ENCODE assay signal across 9 mouse cellular contexts in genomic region chr9:75653981-75654911, GRCm38 (mm10). TPM values are rescaled to one million over a fixed set of nuclear protein-coding genes. Genes with fewer than 3 reads are reported as not detected.
DNase-seq lines count a peak whose midpoint lies in the region; ATAC-seq and TF ChIP-seq lines count a peak whose summit lies in the region.
"Had no signal": no experiment of that assay in that cellular context is flagged by ENCODE, and none has a peak within 500 bp of the region (broad histone marks: within the 10 kb centered on the region; RNA-seq: fewer than 3 reads in every experiment).

No protein-coding gene starts in this region.

- peak; percentile 40 for DNase-seq in adrenal gland, postnatal 10 days
- DNase-seq in adrenal gland, adult 2 months = no peak
- DNase-seq in lung, postnatal 4 days = no peak
- peak; percentile 30 to 44 for DNase-seq in heart, adult 2 months
- peak; percentile 91 for DNase-seq in limb, embryonic 14.5 days (ENCODE audit: low spot score)
- DNase-seq in kidney, adult 8-10 months = no peak
- DNase-seq in left cerebral cortex, adult 18-20 months (ENCODE audit: low spot score in 2 of 2) = no peak

- peaks cover 12% of the 10 kb centered on the region for H3K4me1 ChIP-seq in lung, embryonic 16.5 days (replicated peaks; ENCODE audit: control insufficient read depth, insufficient read depth, low read length)
- H3K4me1 ChIP-seq in heart, adult 2 months (ENCODE audit: control insufficient read depth, insufficient read depth, low read length) = peaks cover 1% of the 10 kb centered on the region
- H3K4me1 ChIP-seq in limb, embryonic 14.5 days (ENCODE audit: control insufficient read depth, insufficient read depth, low read length) = peaks cover 13% of the 10 kb centered on the region

- H3K9ac ChIP-seq in lung, embryonic 16.5 days (ENCODE audit: low read length) = no peak overlapping the region
- H3K9ac ChIP-seq in heart, adult 2 months (ENCODE audit: low read depth, low read length) = no peak overlapping the region
- no peak overlapping the region for H3K9ac ChIP-seq in limb, embryonic 14.5 days (ENCODE audit: low read depth, low read length, severe bottlenecking)

- ATAC-seq in lung, embryonic 16.5 days (ENCODE audit: low read depth) = peak; percentile 67
- ATAC-seq in limb, embryonic 14.5 days (ENCODE audit: low FRiP score, low read depth) = peak; percentile 78

- TF ChIP-seq POLR2A in heart, adult 2 months (IDR thresholded peaks at IDR 0.05; ENCODE audit: insufficient read depth, low read depth, low read length) = no peak
- no peak for TF ChIP-seq POLR2A in limb, embryonic 14.5 days (IDR thresholded peaks at IDR 0.05; ENCODE audit: borderline replicate concordance, extremely low read depth, insufficient read depth, insufficient read length)

- H3K4me2 ChIP-seq in lung, embryonic 16.5 days (ENCODE audit: low read depth, low read length) = 0 out of 2 replicates have a peak overlapping the region, but pooled peaks have one; percentile 4
- peak overlapping the region; percentile 11; the same call in 1 of the 2 replicates for H3K4me2 ChIP-seq in limb, embryonic 14.5 days (replicated peaks; ENCODE audit: low read depth, low read length, severe bottlenecking)

- H3K27ac ChIP-seq in lung, embryonic 16.5 days (ENCODE audit: low read length) = no peak overlapping the region
- peak overlapping the region; percentile 49 for H3K27ac ChIP-seq in heart, adult 2 months
- H3K27ac ChIP-seq in limb, embryonic 14.5 days (replicated peaks; ENCODE audit: low read depth, low read length) = peak overlapping the region; percentile 35
- H3K27ac ChIP-seq: macrophage had no signal

- H3K4me3 ChIP-seq in lung, embryonic 16.5 days (ENCODE audit: low read length) = no peak overlapping the region
- H3K4me3 ChIP-seq in heart, adult 2 months = no peak overlapping the region
- no peak overlapping the region for H3K4me3 ChIP-seq in limb, embryonic 14.5 days (replicated peaks; ENCODE audit: low read length)

- H3K9me3 ChIP-seq in lung, embryonic 16.5 days (ENCODE audit: control insufficient read depth, low read length) = no peaks in the 10 kb centered on the region
- no peaks in the 10 kb centered on the region for H3K9me3 ChIP-seq in limb, embryonic 14.5 days (ENCODE audit: control insufficient read depth, low read length)

- TF ChIP-seq EP300 in heart, adult 2 months (IDR thresholded peaks at IDR 0.05; ENCODE audit: insufficient read depth, low read depth, low read length) = no peak

- intact Hi-C loops in heart, adult 2 months (cut with DNase I) = no loop called here

- H3K79me2 ChIP-seq in heart, adult 2 months (replicated peaks; ENCODE audit: control insufficient read depth, insufficient read depth, low read length) = no peaks in the 10 kb centered on the region

- TF ChIP-seq CTCF in heart, adult 2 months (IDR thresholded peaks at IDR 0.05) = no peak

- H3K27me3 ChIP-seq in lung, embryonic 16.5 days (ENCODE audit: control insufficient read depth, insufficient read depth, low read depth, low read length) = no peaks in the 10 kb centered on the region
- H3K27me3 ChIP-seq in heart, adult 2 months (ENCODE audit: control insufficient read depth, insufficient read depth, low read length) = no peaks in the 10 kb centered on the region
- no peaks in the 10 kb centered on the region for H3K27me3 ChIP-seq in limb, embryonic 14.5 days (ENCODE audit: control insufficient read depth, insufficient read depth, low read length)

- H3K36me3 ChIP-seq in lung, embryonic 16.5 days (ENCODE audit: control insufficient read depth, insufficient read depth, low read length) = no peaks in the 10 kb centered on the region
- H3K36me3 ChIP-seq in heart, adult 2 months (ENCODE audit: control insufficient read depth, insufficient read depth, low read length) = no peaks in the 10 kb centered on the region
- no peaks in the 10 kb centered on the region for H3K36me3 ChIP-seq in limb, embryonic 14.5 days (ENCODE audit: control insufficient read depth, insufficient read depth, low read length)

- 8% methylated on average over 12 of the region's 12 CpGs for WGBS in lung, embryonic 16.5 days
- WGBS in heart, adult 2 months = 18% methylated on average over 12 of the region's 12 CpGs
- WGBS in limb, embryonic 14.5 days = 36% methylated on average over 12 of the region's 12 CpGs

RNA-seq across cellular contexts. Expression of gene Lysmd2, which starts 28.7 kb away (rescaled TPM):
- total RNA-seq in adrenal gland, postnatal 10 days (2021) = 10 to 100 TPM; 15.3 to 17.5 TPM
- 10 to 100 TPM in 1 of 2 experiments, 1 to 10 TPM in 1; 10.0 to 18.3 TPM for total RNA-seq in adrenal gland, adult 2 months (2021)
- polyA plus RNA-seq in adrenal gland, adult 2 months (2012; rRNA removed) = 30.3 and 50.1 TPM in 2 replicates
- polyA plus RNA-seq in lung, embryonic 16.5 days (2015; fragmentation: Nextera tagmentation; extraction: Ambion mirVana) = 21.4 and 24.8 TPM in 2 replicates
- 1 to 10 TPM; 6.9 to 8.5 TPM for total RNA-seq in heart, adult 2 months (2021)
- 16.4 and 18.1 TPM in 2 replicates for polyA plus RNA-seq in heart, adult 2 months (2012; rRNA removed)
- polyA plus RNA-seq in limb, embryonic 14.5 days (2012; rRNA removed) = 32.8 and 38.3 TPM in 2 replicates
- 49.0 and 54.3 TPM in 2 replicates for polyA plus RNA-seq in limb, embryonic 14.5 days (2014; fragmentation: Nextera tagmentation; extraction: Ambion mirVana)
- total RNA-seq in left cerebral cortex, adult 18-20 months (2021) = 10 to 100 TPM; 67.1 to 67.7 TPM
- polyA plus RNA-seq: macrophage had no signal

RNA-seq across cellular contexts. Expression of gene Scg3, which starts 29.6 kb away (rescaled TPM):
- 10 to 100 TPM; 22.3 to 23.3 TPM for total RNA-seq in adrenal gland, postnatal 10 days (2021)
- 10 to 100 TPM; 22.7 to 31.2 TPM for total RNA-seq in adrenal gland, adult 2 months (2021)
- polyA plus RNA-seq in adrenal gland, adult 2 months (2012; rRNA removed) = 77.0 and 113 TPM in 2 replicates
- polyA plus RNA-seq in lung, embryonic 16.5 days (2015; fragmentation: Nextera tagmentation; extraction: Ambion mirVana) = 1.0 and 1.2 TPM in 2 replicates
- under 1 TPM; 0.37 to 0.43 TPM for total RNA-seq in heart, adult 2 months (2021)
- polyA plus RNA-seq in heart, adult 2 months (2012; rRNA removed) = 0.20 and 1.3 TPM in 2 replicates
- 0.26 and 0.50 TPM in 2 replicates for polyA plus RNA-seq in limb, embryonic 14.5 days (2012; rRNA removed)
- 0.30 and 0.35 TPM in 2 replicates for polyA plus RNA-seq in limb, embryonic 14.5 days (2014; fragmentation: Nextera tagmentation; extraction: Ambion mirVana)
- total RNA-seq in left cerebral cortex, adult 18-20 months (2021) = 100 to 1,000 TPM; 255 to 265 TPM
- polyA plus RNA-seq: macrophage had no signal

RNA-seq across cellular contexts. Expression of gene Tmod2, which starts 43.1 kb away (rescaled TPM):
- 10 to 100 TPM; 17.9 to 25.6 TPM for total RNA-seq in adrenal gland, postnatal 10 days (2021)
- total RNA-seq in adrenal gland, adult 2 months (2021) = 10 to 100 TPM in 1 of 2 experiments, 1 to 10 TPM in 1; 9.4 to 14.4 TPM
- 0.51 and 0.81 TPM in 2 replicates for polyA plus RNA-seq in adrenal gland, adult 2 months (2012; rRNA removed)
- polyA plus RNA-seq in lung, embryonic 16.5 days (2015; fragmentation: Nextera tagmentation; extraction: Ambion mirVana) = 8.7 and 9.2 TPM in 2 replicates
- total RNA-seq in heart, adult 2 months (2021) = 1 to 10 TPM; 3.8 to 4.7 TPM
- polyA plus RNA-seq in heart, adult 2 months (2012; rRNA removed) = 1.0 and 2.6 TPM in 2 replicates
- polyA plus RNA-seq in limb, embryonic 14.5 days (2012; rRNA removed) = 5.7 and 5.9 TPM in 2 replicates
- 18.8 and 21.1 TPM in 2 replicates for polyA plus RNA-seq in limb, embryonic 14.5 days (2014; fragmentation: Nextera tagmentation; extraction: Ambion mirVana)
- total RNA-seq in left cerebral cortex, adult 18-20 months (2021) = 100 to 1,000 TPM; 333 to 352 TPM
- polyA plus RNA-seq: macrophage had no signal

Comparison
In these comparisons a context has a peak if more than half of its experiments do, and no peak if none do; other contexts are left out.
1. DNase-seq: peak in adrenal gland, postnatal 10 days (single experiment), heart, adult 2 months (2 of 2) and limb, embryonic 14.5 days (single experiment); none in adrenal gland, adult 2 months (single experiment), lung, postnatal 4 days (0 of 2), kidney, adult 8-10 months (0 of 2) and left cerebral cortex, adult 18-20 months (0 of 2).
2. RNA of gene Scg3, which starts 29.6 kb away (total RNA-seq): 255 to 265 TPM in left cerebral cortex, adult 18-20 months, 22.7 to 31.2 TPM in adrenal gland, adult 2 months and 22.3 to 23.3 TPM in adrenal gland, postnatal 10 days; 0.37 to 0.43 TPM in heart, adult 2 months; every median in the first group is over 10 times any median in the second.
3. RNA of gene Tmod2, which starts 43.1 kb away (total RNA-seq): 333 to 352 TPM in left cerebral cortex, adult 18-20 months; 17.9 to 25.6 TPM in adrenal gland, postnatal 10 days, 9.4 to 14.4 TPM in adrenal gland, adult 2 months and 3.8 to 4.7 TPM in heart, adult 2 months; every median in the first group is over 10 times any median in the second.